Mouse (Mus musculus) c-Kit-negative CD71-positive TER-119-positive erythroid progenitor cells, embryonic 14.5 days (primary cell): ENCODE results near the gene Rbm38.

Source experiments
- DNase-seq: peaks from one replicate; pipeline ENCODE4 v3.0.0-alpha.2; 2013; ENCODE audit warnings: low read depth, low spot score

The Rbm38 gene

GRCm38 (mm10) chr2:173020430-173020829 is at the start of gene Rbm38:
TSS of gene Rbm38 (plus strand) at chr2:173020498.
- no peak for DNase-seq

- no peak for DNase-seq
These were observed 48.4 kb upstream of the Rbm38 start for GRCm38 (mm10) chr2:172971865-172972264.

DNA sequence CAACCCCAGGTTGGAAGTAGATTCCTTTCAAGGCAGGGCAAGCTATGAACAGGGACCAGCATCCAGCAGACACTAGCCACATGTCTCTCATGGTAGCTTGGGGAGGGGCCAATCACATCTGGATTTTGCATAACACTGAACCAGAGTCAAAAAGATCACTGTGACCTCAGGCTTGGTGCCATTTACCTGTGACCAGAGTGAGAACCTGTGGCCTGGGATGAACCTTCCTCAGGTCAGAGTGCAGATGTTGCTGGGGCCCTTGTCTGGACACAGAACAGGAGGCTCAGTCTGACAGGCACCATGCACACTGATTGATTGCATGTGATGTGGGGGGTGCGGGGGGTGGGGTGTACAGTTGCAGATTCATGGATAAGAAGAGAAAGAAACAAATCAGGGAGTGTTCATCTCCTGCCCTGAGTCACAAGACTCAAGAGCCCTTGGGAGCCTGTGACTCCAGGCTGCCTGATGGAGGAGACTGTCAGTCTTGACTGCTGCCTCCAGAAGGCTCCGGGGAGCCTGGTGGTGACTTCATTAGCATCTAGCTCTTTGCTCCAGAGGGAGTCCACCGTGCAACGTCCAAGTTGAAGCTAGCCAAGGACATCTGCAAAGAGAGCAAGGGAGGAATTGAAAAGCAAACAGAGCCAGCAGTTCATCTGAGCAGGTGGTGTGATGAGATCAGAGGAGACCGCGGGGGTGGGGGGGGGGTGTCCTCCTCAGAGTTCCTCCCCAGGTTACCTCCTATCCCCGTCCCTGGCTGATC is 46.3 kb upstream of the Rbm38 start:
- no peak for DNase-seq

GRCm38 (mm10) chr2:172974701-172975100 is 45.6 kb upstream of the Rbm38 start:
- no peak for DNase-seq

GRCm38 (mm10) chr2:172975159-172975558 is 45.1 kb upstream of the Rbm38 start:
- no peak for DNase-seq

DNA sequence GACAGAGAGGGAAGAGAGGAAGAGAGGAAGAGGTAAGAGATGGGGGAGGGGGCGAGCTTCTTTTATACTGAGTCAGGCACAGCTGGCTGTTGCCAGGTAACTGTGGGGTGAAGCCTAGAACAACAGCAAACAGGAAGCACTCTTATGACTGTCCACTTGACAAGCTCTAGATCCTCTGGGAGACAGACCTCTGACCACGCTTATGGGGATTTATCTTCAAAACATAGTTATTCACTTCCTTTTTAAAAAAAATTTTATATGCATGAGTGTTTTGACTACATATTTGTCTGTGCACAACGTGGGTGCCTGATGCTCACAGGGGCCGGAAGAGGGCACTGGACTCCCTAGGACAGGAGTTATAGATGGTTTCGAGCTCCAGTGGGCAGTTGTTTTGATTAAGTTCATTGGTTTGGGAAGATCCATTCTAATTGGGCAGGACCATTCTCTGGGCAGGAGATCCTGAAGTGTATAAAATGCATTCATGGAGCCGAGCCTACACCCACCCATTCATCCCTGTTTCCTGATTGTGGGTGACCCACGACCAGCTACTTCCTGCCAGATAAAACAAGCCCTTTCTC is 43.5 kb upstream of the Rbm38 start:
- no peak for DNase-seq

- DNase-seq = no peak
These were observed 42.7 kb upstream of the Rbm38 start, which contains the start of gene Spo11 for GRCm38 (mm10) chr2:172977409-172978130. TSS of gene Spo11 (plus strand) at chr2:172977700.

DNA sequence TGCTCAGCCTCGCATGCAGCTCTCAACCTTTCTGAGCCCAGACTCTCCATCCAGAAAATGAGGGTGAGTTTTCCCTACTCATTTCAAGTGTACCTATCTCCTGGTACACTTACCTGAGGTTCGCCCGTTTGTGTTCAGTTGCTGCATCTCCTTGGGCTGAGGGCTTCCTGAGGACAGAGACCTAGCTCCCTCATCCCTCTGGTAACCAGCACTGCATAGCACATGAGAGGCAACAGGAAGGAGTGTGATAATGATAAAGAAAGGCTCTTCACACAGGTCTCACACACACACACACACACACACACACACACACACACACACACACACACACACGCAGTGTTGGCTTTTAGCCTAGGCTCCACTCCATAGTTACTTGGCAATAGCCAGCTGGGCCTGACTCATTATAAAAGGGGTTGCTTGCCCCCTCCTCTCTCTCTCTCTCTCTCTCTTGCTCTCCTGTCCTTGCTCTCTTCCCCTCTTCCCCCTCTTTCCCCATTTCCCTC is 42.1 kb upstream of the Rbm38 start:
- no peak for DNase-seq

GRCm38 (mm10) chr2:172979666-172980345 is 40.5 kb upstream of the Rbm38 start:
- DNase-seq = no peak

GRCm38 (mm10) chr2:172982776-172983561 is 37.3 kb upstream of the Rbm38 start:
- DNase-seq = no peak

GRCm38 (mm10) chr2:172990161-172990560 is 30.1 kb upstream of the Rbm38 start:
- no peak for DNase-seq

DNA sequence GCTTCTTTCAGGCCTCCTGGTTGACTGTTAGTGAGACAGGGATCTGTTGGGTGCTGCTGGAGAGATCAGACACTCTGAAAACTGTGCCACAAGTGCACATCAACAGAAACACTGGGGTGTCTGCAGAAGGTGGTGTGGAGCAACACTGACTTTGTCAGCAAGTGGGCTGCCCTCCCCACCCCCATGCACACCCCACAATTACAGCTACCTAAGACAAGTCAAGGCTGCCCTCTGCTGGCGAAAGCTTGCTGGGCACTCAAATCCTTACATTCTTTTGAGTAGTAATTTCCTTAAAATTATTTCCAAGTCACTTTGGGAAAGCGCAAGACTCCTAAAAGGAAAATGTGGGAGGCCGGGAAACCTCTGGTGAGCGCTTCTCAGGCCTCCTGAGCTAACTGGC is 24.1 kb upstream of the Rbm38 start:
- DNase-seq = no peak

- DNase-seq = no peak
These were observed 22.6 kb upstream of the Rbm38 start for GRCm38 (mm10) chr2:172997748-172998147.

- DNase-seq = no peak
These were observed 21.8 kb upstream of the Rbm38 start for GRCm38 (mm10) chr2:172998478-172998877.

DNA sequence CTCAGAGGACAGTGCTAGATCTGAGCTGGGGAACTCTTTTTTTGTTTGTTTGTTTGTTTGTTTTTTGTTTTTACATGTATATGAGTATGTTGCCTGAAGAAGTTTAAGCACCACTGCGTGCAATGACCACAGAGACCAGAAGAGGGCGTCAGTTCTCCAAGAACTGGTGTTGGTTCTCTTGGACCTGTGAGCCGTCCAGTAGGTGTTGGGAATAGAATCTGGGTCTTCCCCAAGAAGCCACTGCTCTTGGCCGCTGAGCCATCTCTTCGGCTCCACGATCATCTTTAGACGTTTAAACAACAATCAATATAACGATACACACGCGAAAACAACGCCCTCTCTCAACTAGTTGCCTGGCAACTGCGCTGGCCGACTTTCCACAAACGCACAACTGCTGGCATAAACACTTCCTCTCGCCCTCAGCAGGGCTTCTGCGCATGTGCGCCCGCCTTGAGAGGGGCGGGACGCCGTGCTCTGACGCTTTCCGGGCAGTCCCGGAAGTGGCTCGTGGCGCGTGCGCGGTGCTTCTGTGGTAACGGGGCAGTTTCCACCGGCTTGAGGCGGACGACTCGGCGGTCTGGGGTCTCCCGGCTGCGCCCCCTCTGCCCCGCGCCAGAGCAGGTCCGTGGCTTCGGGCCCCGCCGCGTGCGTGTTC is 20.5 kb upstream of the Rbm38 start, which contains the start of gene Rae1:
Rae1 (plus strand) TSS at position 488 of the 655 bp plus-strand sequence.
- DNase-seq = peak; percentile 97

DNA sequence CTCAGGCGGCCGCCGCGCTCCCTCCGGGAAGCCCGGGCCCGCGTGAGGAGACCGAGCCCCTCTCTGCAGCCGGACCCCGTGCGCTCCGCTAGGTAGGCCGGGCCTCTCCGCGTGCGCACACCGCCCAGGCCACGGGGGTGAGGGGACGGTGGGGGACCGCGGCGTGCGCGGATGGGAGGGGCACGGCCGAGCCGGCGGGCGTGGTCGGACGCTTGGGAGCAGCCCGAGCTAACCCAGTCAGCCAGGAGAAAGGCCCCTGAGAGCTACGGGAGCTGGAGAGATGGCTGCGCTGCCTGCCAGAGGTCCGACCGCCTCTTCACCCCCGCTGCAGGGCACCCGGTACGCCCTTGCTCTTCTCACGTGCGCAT is 20.0 kb upstream of the Rbm38 start:
- peak; percentile 66 for DNase-seq

DNA sequence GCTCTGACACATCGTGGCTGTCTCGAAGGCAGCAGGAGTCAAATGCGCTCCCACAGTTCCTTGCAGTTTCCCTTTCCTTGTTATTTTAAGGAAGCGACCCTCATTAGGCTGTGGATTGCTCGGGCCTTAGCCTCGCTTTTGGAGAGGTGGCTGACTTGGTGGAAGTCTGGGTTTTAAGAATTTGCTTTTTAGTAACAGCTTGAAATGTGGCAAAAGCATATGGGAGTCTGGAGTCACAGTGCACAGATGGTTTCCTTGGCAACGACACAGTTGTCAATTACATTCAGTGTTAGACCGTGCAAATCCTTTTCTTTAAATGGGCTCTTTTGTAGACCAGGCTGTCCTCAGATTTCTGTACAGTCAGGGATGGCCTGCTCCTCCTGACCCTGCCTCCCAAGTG is 19.4 kb upstream of the Rbm38 start:
- peak; percentile 28 for DNase-seq

GRCm38 (mm10) chr2:173003737-173004136 is 16.6 kb upstream of the Rbm38 start:
- DNase-seq = no peak

GRCm38 (mm10) chr2:173010220-173010717 is 10.0 kb upstream of the Rbm38 start:
- DNase-seq = no peak

DNA sequence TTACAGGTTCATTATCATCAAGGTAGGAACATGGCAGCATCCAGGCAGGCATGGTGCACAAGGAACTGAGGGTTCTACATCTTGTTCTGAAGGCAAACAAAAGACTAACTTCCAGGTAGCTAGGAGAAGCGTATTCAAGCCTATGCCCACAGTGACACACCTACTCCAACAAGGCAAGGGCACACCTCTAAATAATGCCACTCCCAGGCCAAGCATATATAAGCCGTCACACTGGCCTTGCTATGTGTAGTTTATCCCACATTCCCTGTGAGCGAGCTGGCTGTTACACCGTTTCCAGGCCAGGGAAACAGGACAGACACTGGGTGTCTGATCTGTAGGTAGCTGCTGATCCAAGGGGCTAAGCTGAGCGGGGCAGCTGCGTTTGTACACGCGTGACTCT is 8.9 kb upstream of the Rbm38 start:
- DNase-seq = no peak
